Mouse (Mus musculus) ES-Bruce4 (cell line): Measurements from ENCODE around the gene Endod1. TPM values are rescaled to one million over a fixed set of nuclear protein-coding genes. Genes with fewer than 3 reads are reported as not detected.

ENCODE experiments used
- H3K27ac ChIP-seq: 2 replicates; pipeline ENCODE4 v1.5.1; 2012; ENCODE audit warnings: low read length, inconsistent platforms; ENCODE audit not compliant: insufficient read depth
- H3K27me3 ChIP-seq: 2 replicates; pipeline ENCODE4 v1.6.1; 2012; ENCODE audit warnings: mild to moderate bottlenecking, low read length, inconsistent platforms; ENCODE audit not compliant: control insufficient read depth, poor library complexity, insufficient read depth, severe bottlenecking
- H3K36me3 ChIP-seq: 2 replicates; pipeline ENCODE4 v1.6.1; 2012; ENCODE audit warnings: inconsistent platforms, mild to moderate bottlenecking, low read length, moderate library complexity; ENCODE audit not compliant: control insufficient read depth, poor library complexity, insufficient read depth, severe bottlenecking
- H3K4me1 ChIP-seq: one replicate; pipeline ENCODE4 v1.8.1; 2011; ENCODE audit warnings: low read length; ENCODE audit not compliant: control insufficient read depth, insufficient read depth
- H3K4me3 ChIP-seq: 2 replicates; pipeline ENCODE4 v1.5.1; 2011; ENCODE audit warnings: low read depth, mild to moderate bottlenecking, low read length
- H3K9ac ChIP-seq: 2 replicates; pipeline ENCODE4 v1.6.1; 2012; ENCODE audit warnings: low read depth, mild to moderate bottlenecking, inconsistent platforms; ENCODE audit not compliant: poor library complexity, severe bottlenecking
- H3K9me3 ChIP-seq: replicated peaks from 2 replicates; pipeline ENCODE4 v1.6.1; 2012; ENCODE audit warnings: mild to moderate bottlenecking, low read length, inconsistent platforms; ENCODE audit not compliant: control insufficient read depth, poor library complexity, insufficient read depth, severe bottlenecking
- CTCF ChIP-seq: IDR thresholded peaks from one replicate; pipeline ENCODE4 v1.8.1; 2011; ENCODE audit warnings: low read depth, low read length
- EP300 ChIP-seq: IDR thresholded peaks from 2 replicates; pipeline ENCODE4 v1.6.1; 2011; ENCODE audit warnings: low read depth, low read length; ENCODE audit not compliant: insufficient read depth
- POLR2A ChIP-seq: IDR thresholded peaks from one replicate; pipeline ENCODE4 v1.8.1; 2011; ENCODE audit warnings: low read length; ENCODE audit not compliant: insufficient read depth
- polyA plus RNA-seq: library from polyadenylated mRNA; stranded (reverse); fragments of >200 nt; gene quantifications from 2 replicates; pipeline ENCODE4 v1.2.4, GENCODE M21; 2011; ENCODE audit warnings: low read depth; ENCODE audit not compliant: missing spikeins, insufficient read depth, insufficient read length

The Endod1 gene
- polyA plus RNA-seq, 1 experiment, result 12.2 TPM

DNA sequence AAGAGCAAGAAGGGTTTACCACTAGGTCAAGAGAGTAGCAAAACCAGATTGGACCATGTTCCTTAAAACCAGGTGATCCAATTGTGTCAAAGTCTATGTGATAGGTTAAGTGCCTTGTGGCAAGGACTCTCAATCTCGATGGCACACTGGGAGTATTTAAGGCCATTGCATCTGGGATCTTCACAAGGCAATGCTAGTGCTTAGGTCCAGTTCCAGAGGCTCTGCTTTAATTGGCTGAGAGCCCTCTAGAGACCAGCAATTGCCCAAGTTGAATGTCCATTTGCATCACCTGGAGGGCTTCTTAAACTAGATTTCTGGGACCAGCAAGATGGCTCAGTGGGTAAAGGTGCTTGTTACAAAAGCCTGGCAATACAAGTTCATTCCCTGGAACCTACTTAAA is 17.6 kb upstream of the Endod1 start:
- no peak for TF ChIP-seq POLR2A
- no peak for TF ChIP-seq CTCF
- TF ChIP-seq EP300, result no peak
- no peaks in the 10 kb centered on the region for H3K9me3 ChIP-seq

DNA sequence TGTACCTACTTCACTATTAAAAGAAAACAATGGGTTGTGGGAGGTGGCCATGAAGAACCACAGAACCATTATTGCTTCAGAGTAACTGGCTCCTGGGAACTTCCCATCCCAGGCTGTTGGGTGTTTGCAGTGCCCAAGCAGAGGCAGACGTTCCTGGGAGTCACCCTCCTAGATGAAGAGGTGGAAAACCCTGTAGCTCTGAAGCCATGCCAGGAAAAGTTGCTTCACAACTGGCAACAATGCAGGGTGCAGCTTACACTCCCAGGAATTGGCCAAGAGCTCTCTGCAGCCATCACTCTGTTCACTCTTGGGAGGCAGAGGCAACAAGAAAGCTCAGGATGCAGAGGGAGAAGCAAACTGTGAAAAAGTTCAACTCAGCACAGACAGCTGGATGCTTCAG is 16.8 kb upstream of the Endod1 start:
- H3K4me3 ChIP-seq, result no peak overlapping the region
- no peak for TF ChIP-seq CTCF
- no peak for TF ChIP-seq EP300
- no peak for TF ChIP-seq POLR2A
- no peaks in the 10 kb centered on the region for H3K27me3 ChIP-seq
- no peak overlapping the region for H3K9ac ChIP-seq
- no peaks in the 10 kb centered on the region for H3K9me3 ChIP-seq
- no peak overlapping the region for H3K27ac ChIP-seq
- no peaks in the 10 kb centered on the region for H3K36me3 ChIP-seq
- no peaks in the 10 kb centered on the region for H3K4me1 ChIP-seq

More for the DNA sequence above, 17.6 kb upstream of the Endod1 start:
- no peaks in the 10 kb centered on the region for H3K27me3 ChIP-seq
- no peak overlapping the region for H3K4me3 ChIP-seq
- no peaks in the 10 kb centered on the region for H3K4me1 ChIP-seq
- no peak overlapping the region for H3K27ac ChIP-seq
- no peaks in the 10 kb centered on the region for H3K36me3 ChIP-seq
- H3K9ac ChIP-seq, result no peak overlapping the region

DNA sequence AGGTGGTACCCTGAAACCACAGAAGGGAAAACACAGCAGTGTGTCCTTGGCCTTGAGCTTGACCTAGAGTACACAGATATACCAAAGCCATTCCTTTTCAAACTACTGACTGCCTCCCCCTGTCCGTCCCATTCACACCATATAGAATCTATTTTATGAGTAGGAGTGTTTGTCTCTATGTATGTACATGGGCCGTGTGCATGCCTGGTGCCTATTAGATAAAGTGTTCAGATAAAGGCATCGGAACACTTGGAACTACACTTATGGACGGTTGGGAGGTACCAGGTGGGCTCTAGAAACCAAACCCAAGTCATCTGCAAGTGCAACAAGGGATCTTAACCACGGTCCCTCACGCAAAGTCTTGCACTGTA is 16.1 kb upstream of the Endod1 start:
- no peaks in the 10 kb centered on the region for H3K27me3 ChIP-seq
- no peaks in the 10 kb centered on the region for H3K9me3 ChIP-seq
- no peaks in the 10 kb centered on the region for H3K36me3 ChIP-seq
- no peaks in the 10 kb centered on the region for H3K4me1 ChIP-seq
- H3K27ac ChIP-seq, result no peak overlapping the region
- TF ChIP-seq POLR2A (no peak), EP300 (no peak), CTCF (no peak)
- H3K4me3 ChIP-seq, result no peak overlapping the region
- no peak overlapping the region for H3K9ac ChIP-seq

DNA sequence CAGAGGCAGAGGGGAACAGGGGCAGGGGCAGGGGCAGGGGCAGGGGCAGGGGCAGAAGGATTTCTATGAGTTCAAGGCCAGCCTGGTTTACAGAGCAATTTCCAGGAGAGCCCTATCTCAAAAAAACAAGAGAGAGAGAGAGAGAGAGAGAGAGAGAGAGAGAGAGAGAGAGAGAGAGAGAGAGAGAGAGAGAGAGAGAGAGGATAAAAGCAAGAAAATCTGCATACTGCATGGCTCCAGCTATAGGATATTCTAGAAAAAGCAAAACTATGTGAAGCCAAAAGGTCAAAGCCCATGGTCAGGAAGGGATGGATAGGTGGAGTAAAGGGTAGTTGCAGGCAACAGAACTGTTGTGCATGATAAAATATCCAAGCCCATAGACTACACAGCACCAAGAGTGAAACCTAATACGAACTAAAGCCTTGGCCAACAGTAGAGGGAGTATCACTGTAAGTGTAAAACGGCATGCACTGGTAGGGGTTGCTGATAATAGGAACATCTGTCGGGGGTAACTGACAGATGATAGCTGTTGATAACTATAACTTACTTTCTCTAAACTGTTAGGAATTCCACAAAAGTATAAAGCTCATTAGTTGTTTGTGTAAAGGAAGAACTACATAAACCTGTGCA is 15.6 kb upstream of the Endod1 start:
- no peak for TF ChIP-seq POLR2A
- H3K4me3 ChIP-seq, result no peak overlapping the region

DNA sequence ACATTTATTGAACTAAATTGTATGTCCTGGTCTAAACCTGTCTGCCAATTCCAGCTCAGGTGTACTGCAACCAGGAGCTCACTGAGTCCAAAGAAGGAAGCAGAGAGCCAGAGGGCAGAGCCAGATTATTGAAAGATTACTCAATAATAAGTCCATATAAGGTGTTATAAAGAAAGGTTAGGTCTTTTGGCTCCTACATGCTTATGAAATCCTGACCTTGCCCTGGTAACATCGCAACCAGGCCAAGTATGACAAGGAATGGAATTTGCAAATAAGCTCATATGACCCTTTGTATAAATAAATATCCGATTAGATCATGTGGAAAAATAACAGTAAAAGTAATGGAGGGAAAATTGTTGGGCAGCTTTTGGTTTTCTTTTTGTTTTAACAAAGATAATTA is 14.8 kb upstream of the Endod1 start:
- TF ChIP-seq EP300, result no peak
- no peak for TF ChIP-seq POLR2A
- TF ChIP-seq CTCF, result no peak
- no peak overlapping the region for H3K4me3 ChIP-seq
- H3K9ac ChIP-seq, result no peak overlapping the region
- H3K27ac ChIP-seq, result no peak overlapping the region
- no peaks in the 10 kb centered on the region for H3K9me3 ChIP-seq
- no peaks in the 10 kb centered on the region for H3K4me1 ChIP-seq
- no peaks in the 10 kb centered on the region for H3K27me3 ChIP-seq
- H3K36me3 ChIP-seq, result no peaks in the 10 kb centered on the region

More for the DNA sequence above, 15.6 kb upstream of the Endod1 start:
- Histone ChIP-seq H3K36me3 (no peaks in the 10 kb centered on the region), H3K27me3 (no peaks in the 10 kb centered on the region), H3K27ac (no peak overlapping the region), H3K9ac (no peak overlapping the region), H3K4me1 (no peaks in the 10 kb centered on the region), H3K9me3 (no peaks in the 10 kb centered on the region)

DNA sequence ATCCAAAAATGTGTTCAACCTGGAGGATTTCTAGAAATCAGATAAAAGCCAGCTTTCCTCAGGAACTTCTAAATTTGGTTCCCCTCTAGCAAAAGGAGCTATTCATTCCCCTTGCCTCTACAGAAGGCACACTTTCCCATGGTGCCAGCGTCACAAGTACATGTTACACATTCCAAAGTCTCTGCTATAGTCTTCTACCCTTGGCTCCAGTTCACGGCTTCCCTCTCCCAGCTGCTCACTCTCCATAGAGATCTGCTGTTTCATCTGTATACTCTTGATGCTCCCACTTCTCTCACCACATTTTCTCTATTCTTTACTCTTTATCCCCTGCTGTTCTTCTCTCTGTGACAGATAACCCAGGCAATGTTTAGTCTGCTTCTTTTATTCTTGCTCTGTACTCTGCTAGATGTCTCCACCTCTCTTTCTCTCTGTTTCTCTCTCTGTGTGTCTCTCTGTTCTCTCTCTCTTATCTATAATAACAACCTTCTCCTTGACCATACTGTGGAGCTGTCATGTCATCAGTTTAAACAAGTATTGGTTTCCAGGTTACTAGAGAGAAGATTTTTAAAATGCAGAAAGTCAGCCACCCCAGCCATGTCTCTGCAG is 13.8 kb upstream of the Endod1 start:
- Histone ChIP-seq H3K4me3 (no peak overlapping the region), H3K4me1 (no peaks in the 10 kb centered on the region), H3K9me3 (no peaks in the 10 kb centered on the region), H3K9ac (no peak overlapping the region), H3K27ac (no peak overlapping the region), H3K36me3 (no peaks in the 10 kb centered on the region), H3K27me3 (no peaks in the 10 kb centered on the region)
- TF ChIP-seq EP300 (no peak), CTCF (no peak), POLR2A (no peak)
